Mouse (Mus musculus) central nervous system, embryonic 14 days (tissue): ENCODE results near the gene Mapk8ip1. TPM values are rescaled to one million over a fixed set of nuclear protein-coding genes. Genes with fewer than 3 reads are reported as not detected.

Source experiments
- polyA plus RNA-seq: library from polyadenylated mRNA; depleted of rRNA; stranded (reverse); fragments of >200 nt; gene quantifications from 2 replicates; pipeline ENCODE4 v1.2.3, GENCODE M21; 2012; rRNA removed

Gene Mapk8ip1
- polyA plus RNA-seq: 154 and 166 TPM in 2 replicates

DNA sequence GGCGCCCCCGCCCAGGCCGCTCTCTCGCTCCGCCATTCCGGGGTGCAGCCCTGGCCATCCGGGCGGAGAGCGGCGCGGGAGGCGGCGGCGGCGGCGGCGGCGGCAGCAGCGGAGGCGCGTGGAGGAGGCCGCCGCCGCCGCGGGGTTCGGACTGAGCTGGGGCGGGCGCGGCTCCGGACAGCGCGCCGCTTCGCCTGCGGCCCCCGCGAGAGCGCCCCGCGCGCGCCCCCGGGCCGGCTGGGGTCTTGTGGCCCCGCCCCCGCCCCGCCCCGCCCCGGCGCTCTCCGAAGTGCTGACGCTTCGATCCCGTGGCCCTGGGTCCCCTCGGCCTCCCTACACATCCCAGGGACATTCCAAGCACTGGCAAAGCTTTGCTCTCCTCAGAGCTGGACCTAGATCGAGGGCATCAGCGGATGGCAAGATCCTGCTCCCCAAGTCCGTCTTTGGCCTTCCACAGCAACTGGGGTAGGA lies at the start of gene Mapk8ip1:
TSS of gene Mapk8ip1 (minus strand) at position 173 of the 471 bp plus-strand sequence.

GRCm38 (mm10) chr2:92433578-92434374 lies 32.7 kb upstream of the Mapk8ip1 start, which contains the start of gene Cry2:
Gene Cry2 (minus strand): TSS chr2:92434043.

DNA sequence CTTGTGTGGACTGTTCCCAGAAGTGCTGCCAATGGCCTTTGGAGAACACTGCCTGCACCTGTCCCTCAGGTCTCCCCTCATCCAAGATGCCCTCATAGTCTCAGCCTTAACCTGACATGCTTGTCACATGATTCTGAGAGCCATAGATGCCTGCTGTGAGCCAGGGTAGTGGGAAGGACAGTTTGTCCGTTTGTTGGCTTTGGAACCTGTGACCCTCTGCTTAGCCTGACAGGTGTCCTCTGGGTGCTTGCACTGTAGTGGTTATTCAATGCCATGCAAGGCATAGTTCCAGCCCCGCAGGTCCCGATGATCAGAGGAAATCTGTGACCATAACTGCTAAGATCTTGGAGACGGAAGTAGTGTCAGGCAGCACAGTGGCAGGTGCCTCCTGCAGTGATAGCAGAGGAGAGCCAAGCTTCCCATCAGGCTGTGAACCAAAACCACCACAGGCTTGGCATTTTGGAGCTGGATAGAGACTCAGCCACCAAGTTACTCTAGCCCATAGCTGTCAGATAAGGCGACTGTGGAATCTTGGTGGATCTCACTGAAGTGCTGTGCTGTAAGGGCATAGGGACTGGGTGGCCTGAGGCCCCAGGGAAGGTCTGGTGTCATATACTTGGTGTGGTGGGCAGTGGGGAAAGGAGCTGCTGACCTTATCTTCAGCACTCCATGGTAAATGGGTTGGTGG lies 19.0 kb downstream of the Mapk8ip1 start, which contains the start of gene 1700029I15Rik:
TSS of gene 1700029I15Rik (plus strand) at position 638 of the 688 bp plus-strand sequence.

GRCm38 (mm10) chr2:92374514-92374913 lies 26.5 kb downstream of the Mapk8ip1 start, which contains the start of the genes Pex16 and Large2:
Gene Pex16 (plus strand): TSS chr2:92374676.
Gene Large2 (minus strand): TSS chr2:92374869.

Other genes starting within 250 kb of the Mapk8ip1 start
- gene Pex16, start 26.6 kb downstream of the Mapk8ip1 start, polyA plus RNA-seq: 40.0 and 43.7 TPM in 2 replicates
- gene Large2, start 26.4 kb downstream of the Mapk8ip1 start, polyA plus RNA-seq: 3.0 and 7.8 TPM in 2 replicates
- gene 1700029I15Rik, start 18.7 kb downstream of the Mapk8ip1 start, polyA plus RNA-seq: 3.9 and 4.3 TPM in 2 replicates
- 21.4 and 26.6 TPM in 2 replicates for gene Cry2, start 32.8 kb upstream of the Mapk8ip1 start, polyA plus RNA-seq
- gene Slc35c1, start 59.3 kb upstream of the Mapk8ip1 start, polyA plus RNA-seq: 9.7 and 11.5 TPM in 2 replicates
- 41.4 and 42.1 TPM in 2 replicates for gene Chst1, start 198.4 kb upstream of the Mapk8ip1 start, polyA plus RNA-seq